Mouse (Mus musculus): ENCODE data around the gene Gm17657. TPM values are rescaled to one million over a fixed set of nuclear protein-coding genes. Genes with fewer than 3 reads are reported as not detected.
A peak's percentile ranks its signal among the peaks of the same experiment; 100 is the strongest.

Gm17657 gene
- polyA plus RNA-seq, 1 experiment: not detected

- Histone ChIP-seq H3K27ac (ENCODE audit: insufficient read depth, low read depth, low read length) (peak overlapping the region; percentile 81), H3K4me3 (ENCODE audit: insufficient read depth, low read length) (no peak overlapping the region), H3K4me1 (ENCODE audit: control insufficient read depth, insufficient read depth, low read length) (peaks cover 26% of the 10 kb centered on the region)
- no peak for TF ChIP-seq CTCF (IDR thresholded peaks at IDR 0.05; ENCODE audit: low read depth, low read length)
- TF ChIP-seq POLR2A (IDR thresholded peaks at IDR 0.05; ENCODE audit: borderline replicate concordance, low read depth, low read length): no peak
Measured at GRCm38 (mm10) chr17:29478271-29478670, 71.2 kb downstream of the Gm17657 start.

- Histone ChIP-seq H3K4me3 (ENCODE audit: insufficient read depth, low read length) (no peak overlapping the region), H3K4me1 (ENCODE audit: control insufficient read depth, insufficient read depth, low read length) (peaks cover 29% of the 10 kb centered on the region)
Measured at GRCm38 (mm10) chr17:29477357-29477756, 72.1 kb downstream of the Gm17657 start.

GRCm38 (mm10) chr17:29476461-29476860, 73.0 kb downstream of the Gm17657 start:
- no peak overlapping the region for H3K4me3 ChIP-seq (ENCODE audit: insufficient read depth, low read length)
- H3K27ac ChIP-seq (ENCODE audit: insufficient read depth, low read depth, low read length): no peak overlapping the region
- peaks cover 29% of the 10 kb centered on the region for H3K4me1 ChIP-seq (ENCODE audit: control insufficient read depth, insufficient read depth, low read length)
- TF ChIP-seq CTCF (IDR thresholded peaks at IDR 0.05; ENCODE audit: low read depth, low read length): no peak

More at GRCm38 (mm10) chr17:29477357-29477756, 72.1 kb downstream of the Gm17657 start:
- no peak for TF ChIP-seq CTCF (IDR thresholded peaks at IDR 0.05; ENCODE audit: low read depth, low read length)
- TF ChIP-seq POLR2A (IDR thresholded peaks at IDR 0.05; ENCODE audit: borderline replicate concordance, low read depth, low read length): no peak
- no peak overlapping the region for H3K27ac ChIP-seq (ENCODE audit: insufficient read depth, low read depth, low read length)

GRCm38 (mm10) chr17:29475142-29475541, 74.3 kb downstream of the Gm17657 start:
- Histone ChIP-seq H3K27ac (ENCODE audit: insufficient read depth, low read depth, low read length) (no peak overlapping the region), H3K4me1 (ENCODE audit: control insufficient read depth, insufficient read depth, low read length) (peaks cover 29% of the 10 kb centered on the region)
- TF ChIP-seq POLR2A (IDR thresholded peaks at IDR 0.05; ENCODE audit: borderline replicate concordance, low read depth, low read length): no peak
- TF ChIP-seq CTCF (IDR thresholded peaks at IDR 0.05; ENCODE audit: low read depth, low read length): no peak

GRCm38 (mm10) chr17:29474036-29474435, 75.4 kb downstream of the Gm17657 start:
- TF ChIP-seq POLR2A (IDR thresholded peaks at IDR 0.05; ENCODE audit: borderline replicate concordance, low read depth, low read length) (no peak), CTCF (IDR thresholded peaks at IDR 0.05; ENCODE audit: low read depth, low read length) (no peak)
- H3K27ac ChIP-seq (ENCODE audit: insufficient read depth, low read depth, low read length): no peak overlapping the region
- H3K4me1 ChIP-seq (ENCODE audit: control insufficient read depth, insufficient read depth, low read length): peaks cover 29% of the 10 kb centered on the region
- no peak overlapping the region for H3K4me3 ChIP-seq (ENCODE audit: insufficient read depth, low read length)

More at GRCm38 (mm10) chr17:29475142-29475541, 74.3 kb downstream of the Gm17657 start:
- no peak overlapping the region for H3K4me3 ChIP-seq (ENCODE audit: insufficient read depth, low read length)

GRCm38 (mm10) chr17:29473466-29473865, 76.0 kb downstream of the Gm17657 start:
- no peak overlapping the region for H3K4me3 ChIP-seq (ENCODE audit: insufficient read depth, low read length)
- peaks cover 27% of the 10 kb centered on the region for H3K4me1 ChIP-seq (ENCODE audit: control insufficient read depth, insufficient read depth, low read length)
- TF ChIP-seq POLR2A (IDR thresholded peaks at IDR 0.05; ENCODE audit: borderline replicate concordance, low read depth, low read length) (no peak), CTCF (IDR thresholded peaks at IDR 0.05; ENCODE audit: low read depth, low read length) (no peak)
- no peak overlapping the region for H3K27ac ChIP-seq (ENCODE audit: insufficient read depth, low read depth, low read length)

Other genes with a start within 250 kb of the Gm17657 start
- gene Pi16, start 232.0 kb downstream of the Gm17657 start, polyA plus RNA-seq (2012; ENCODE audit: insufficient read depth, insufficient read length, missing spikeins): 0.41 TPM in 1 of 2 replicates, not detected in the other
- gene Mtch1, start 201.7 kb downstream of the Gm17657 start, polyA plus RNA-seq (2012; ENCODE audit: insufficient read depth, insufficient read length, missing spikeins): 129 and 138 TPM in 2 replicates
- gene Fgd2, start 188.7 kb downstream of the Gm17657 start, polyA plus RNA-seq (2012; ENCODE audit: insufficient read depth, insufficient read length, missing spikeins): 136 and 152 TPM in 2 replicates
- gene Pim1, start 58.9 kb downstream of the Gm17657 start, polyA plus RNA-seq (2012; ENCODE audit: insufficient read depth, insufficient read length, missing spikeins): 84.5 and 85.2 TPM in 2 replicates
- 10.3 and 10.8 TPM in 2 replicates for gene Tbc1d22b, start 147 bp upstream of the Gm17657 start, polyA plus RNA-seq (2012; ENCODE audit: insufficient read depth, insufficient read length, missing spikeins)
- not detected in 2 replicates for gene Tmem217, start 2.7 kb upstream of the Gm17657 start, polyA plus RNA-seq (2012; ENCODE audit: insufficient read depth, insufficient read length, missing spikeins)
- gene Rnf8, start 65.2 kb upstream of the Gm17657 start, polyA plus RNA-seq (2012; ENCODE audit: insufficient read depth, insufficient read length, missing spikeins): 20.2 and 22.5 TPM in 2 replicates
- gene Gm28043, start 65.2 kb upstream of the Gm17657 start, polyA plus RNA-seq (2012; ENCODE audit: insufficient read depth, insufficient read length, missing spikeins): 2.8 and 3.3 TPM in 2 replicates
- 60.7 and 61.3 TPM in 2 replicates for gene Cmtr1, start 111.0 kb upstream of the Gm17657 start, polyA plus RNA-seq (2012; ENCODE audit: insufficient read depth, insufficient read length, missing spikeins)
- gene Ccdc167, start 167.4 kb upstream of the Gm17657 start, polyA plus RNA-seq (2012; ENCODE audit: insufficient read depth, insufficient read length, missing spikeins): 14.5 and 16.3 TPM in 2 replicates

Measured in bone marrow macrophage, adult 2 months (primary cell).